Mouse (Mus musculus) lung, adult 2 months (tissue): ENCODE measurements around the gene Ccdc40. TPM values are rescaled to one million over a fixed set of nuclear protein-coding genes. Genes with fewer than 3 reads are reported as not detected.

Source experiments
- DNase-seq: peaks from one replicate; pipeline ENCODE4 v3.0.0; 2022
- H3K4me1 ChIP-seq: fragments of 200-500 bp; 2 replicates; pipeline ENCODE4 v1.6.1; 2011; ENCODE audit warnings: low read length; ENCODE audit not compliant: control insufficient read depth, insufficient read depth
- H3K4me3 ChIP-seq: fragments of 200-500 bp; replicated peaks from 2 replicates; pipeline ENCODE3; 2011; ENCODE audit warnings: low read depth, mild to moderate bottlenecking, control low read depth, low read length; ENCODE audit errors: extremely low read depth
- CTCF ChIP-seq: fragments of 200-500 bp; IDR thresholded peaks from 2 replicates; pipeline ENCODE4 v1.5.1; 2011; ENCODE audit warnings: mild to moderate bottlenecking, low read length, control low read depth; ENCODE audit not compliant: insufficient read depth
- POLR2A ChIP-seq: fragments of 200-500 bp; IDR thresholded peaks from 2 replicates; pipeline ENCODE4 v1.6.1; 2011; ENCODE audit warnings: low read depth, mild to moderate bottlenecking, control low read depth, low read length, borderline replicate concordance; ENCODE audit errors: extremely low read depth
- WGBS: fragments of 180-500 bp; shearing (Covaris S2); methylation state at CpG from one replicate; pipeline ENCODE4 v1.1.7; 2018; 5-methylcytosine and 5-hydroxymethylcytosine counted together
- polyA plus RNA-seq: library from polyadenylated mRNA; depleted of rRNA; stranded (reverse); fragments of >200 nt; gene quantifications from 2 replicates; pipeline ENCODE4 v1.2.3, GENCODE M21; 2012; rRNA removed

Ccdc40 gene
- polyA plus RNA-seq, 1 experiment: 9.7 TPM

DNA sequence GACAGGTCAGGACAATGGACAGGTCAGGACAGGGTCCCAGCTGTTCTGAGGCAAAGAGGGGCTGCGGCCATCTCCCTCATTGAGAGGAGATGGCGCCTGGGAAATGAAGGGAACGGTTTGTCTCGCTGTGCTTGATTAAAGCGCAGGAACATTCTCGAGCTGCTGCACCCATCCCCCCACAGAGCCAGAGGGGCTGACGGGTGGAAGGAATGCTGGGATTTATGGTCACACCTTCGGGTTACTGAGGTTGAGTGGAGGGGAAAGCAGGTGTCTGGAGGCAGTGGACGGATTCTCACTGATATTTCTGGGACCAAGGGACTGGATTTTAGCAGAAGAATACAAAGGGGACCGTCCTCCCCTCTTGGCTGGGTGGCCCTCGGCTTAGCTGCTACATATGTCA lies 79.5 kb downstream of the Ccdc40 start:
- 25% methylated on average over 11 of the region's 11 CpGs for WGBS
- no peak for TF ChIP-seq CTCF
- TF ChIP-seq POLR2A: no peak
- H3K4me3 ChIP-seq: no peak overlapping the region
- no peak for DNase-seq
- H3K4me1 ChIP-seq: no peaks in the 10 kb centered on the region

DNA sequence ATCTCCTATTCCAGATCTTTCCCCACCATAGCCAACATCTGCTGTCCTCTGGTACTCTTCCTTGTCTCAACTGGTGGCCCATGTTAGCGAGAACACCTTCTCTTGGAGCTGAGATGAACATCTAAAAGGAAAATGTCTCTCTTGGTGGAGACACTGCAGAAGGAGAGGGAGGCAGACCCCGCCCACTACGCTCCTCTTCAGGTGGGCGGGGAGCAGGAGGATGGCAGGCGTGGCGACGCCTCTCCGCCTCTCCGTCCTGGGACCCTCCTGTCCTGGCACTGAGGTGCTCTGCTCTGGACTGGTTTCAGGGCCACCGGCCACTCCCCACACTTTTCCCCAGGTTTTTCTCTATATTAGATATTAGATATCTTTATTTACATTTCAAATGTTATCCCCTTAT lies 82.2 kb downstream of the Ccdc40 start:
- WGBS: 14% methylated on average over 10 of the region's 10 CpGs

GRCm38 (mm10) chr11:119314252-119314936 lies 86.0 kb downstream of the Ccdc40 start:
- H3K4me3 ChIP-seq: no peak overlapping the region
- H3K4me1 ChIP-seq: no peaks in the 10 kb centered on the region
- DNase-seq: no peak
- TF ChIP-seq POLR2A (no peak), CTCF (no peak)
- WGBS: 66% methylated on average over 17 of the region's 17 CpGs

More for the DNA sequence above, 82.2 kb downstream of the Ccdc40 start:
- Histone ChIP-seq H3K4me1 (no peaks in the 10 kb centered on the region), H3K4me3 (no peak overlapping the region)
- TF ChIP-seq POLR2A (no peak), CTCF (no peak)
- no peak for DNase-seq

Other genes starting within 250 kb of the Ccdc40 start
- gene Enpp7, start 240.4 kb upstream of the Ccdc40 start, polyA plus RNA-seq: 0.13 TPM in 1 of 2 replicates, not detected in the other
- gene Cbx2, start 205.6 kb upstream of the Ccdc40 start, polyA plus RNA-seq: 2.9 and 4.4 TPM in 2 replicates
- 3.8 and 3.9 TPM in 2 replicates for gene Cbx8, start 187.6 kb upstream of the Ccdc40 start, polyA plus RNA-seq
- gene Cbx4, start 142.4 kb upstream of the Ccdc40 start, polyA plus RNA-seq: 16.2 and 16.8 TPM in 2 replicates
- 15.8 and 17.6 TPM in 2 replicates for gene Tbc1d16, start 73 bp upstream of the Ccdc40 start, polyA plus RNA-seq
- 188 and 192 TPM in 2 replicates for gene Gaa, start 39.3 kb downstream of the Ccdc40 start, polyA plus RNA-seq
- 79.7 and 87.9 TPM in 2 replicates for gene Eif4a3, start 71.5 kb downstream of the Ccdc40 start, polyA plus RNA-seq
- 0.07 and 0.84 TPM in 2 replicates for gene Card14, start 79.2 kb downstream of the Ccdc40 start, polyA plus RNA-seq
- 63.2 and 66.5 TPM in 2 replicates for gene Sgsh, start 127.0 kb downstream of the Ccdc40 start, polyA plus RNA-seq
- gene Slc26a11, start 127.0 kb downstream of the Ccdc40 start, polyA plus RNA-seq: 25.7 and 28.0 TPM in 2 replicates
- 19.5 and 24.3 TPM in 2 replicates for gene Rnf213, start 164.5 kb downstream of the Ccdc40 start, polyA plus RNA-seq